Mouse (Mus musculus): ENCODE measurements at regions not wholly inside any gene's neighbourhood (a gene's known extent, or its start where the extent isn't known, plus 50 kb on each side); places are given as distances from the start of the nearest gene placed in this dataset.

- ATAC-seq (replicated peaks; ENCODE audit: low FRiP score, low TSS enrichment, low read depth), result no peak
- no peak overlapping the region for H3K4me3 ChIP-seq (ENCODE audit: low read depth, low read length)
- no peak overlapping the region for H3K9ac ChIP-seq (ENCODE audit: low read length)
- H3K4me2 ChIP-seq (ENCODE audit: low read length), result no peak overlapping the region
- 59% methylated on average over 6 of the region's 6 CpGs for WGBS
- no peak for DNase-seq (ENCODE audit: low spot score)
- no peaks in the 10 kb centered on the region for H3K9me3 ChIP-seq (ENCODE audit: control insufficient read depth, low read length)
- no peaks in the 10 kb centered on the region for H3K36me3 ChIP-seq (ENCODE audit: control insufficient read depth, insufficient read depth, low read length)
- no peaks in the 10 kb centered on the region for H3K4me1 ChIP-seq (replicated peaks; ENCODE audit: control insufficient read depth, insufficient read depth, low read length)
- no peak overlapping the region for H3K27ac ChIP-seq (ENCODE audit: low read depth)
- H3K27me3 ChIP-seq (replicated peaks; ENCODE audit: control insufficient read depth, insufficient read depth, low read length), result no peaks in the 10 kb centered on the region
Measured at GRCm38 (mm10) chr4:98206245-98206970, 176.7 kb downstream of the Tm2d1 start.

GRCm38 (mm10) chr4:98203129-98203528 lies 180.0 kb downstream of the Tm2d1 start:
- Histone ChIP-seq H3K9ac (ENCODE audit: low read length) (no peak overlapping the region), H3K4me1 (replicated peaks; ENCODE audit: control insufficient read depth, insufficient read depth, low read length) (no peaks in the 10 kb centered on the region), H3K9me3 (ENCODE audit: control insufficient read depth, low read length) (no peaks in the 10 kb centered on the region), H3K4me3 (ENCODE audit: low read depth, low read length) (no peak overlapping the region), H3K4me2 (ENCODE audit: low read length) (no peak overlapping the region), H3K36me3 (ENCODE audit: control insufficient read depth, insufficient read depth, low read length) (no peaks in the 10 kb centered on the region), H3K27ac (ENCODE audit: low read depth) (no peak overlapping the region), H3K27me3 (replicated peaks; ENCODE audit: control insufficient read depth, insufficient read depth, low read length) (no peaks in the 10 kb centered on the region)
- ATAC-seq (replicated peaks; ENCODE audit: low FRiP score, low TSS enrichment, low read depth) (no peak), DNase-seq (ENCODE audit: low spot score) (no peak)
- WGBS, result 75% methylated on average over 3 of the region's 3 CpGs

GRCm38 (mm10) chr4:98202232-98202631 lies 180.9 kb downstream of the Tm2d1 start:
- no peak overlapping the region for H3K27ac ChIP-seq (ENCODE audit: low read depth)
- H3K27me3 ChIP-seq (replicated peaks; ENCODE audit: control insufficient read depth, insufficient read depth, low read length), result no peaks in the 10 kb centered on the region
- H3K36me3 ChIP-seq (ENCODE audit: control insufficient read depth, insufficient read depth, low read length), result no peaks in the 10 kb centered on the region
- no peak overlapping the region for H3K4me3 ChIP-seq (ENCODE audit: low read depth, low read length)
- ATAC-seq (replicated peaks; ENCODE audit: low FRiP score, low TSS enrichment, low read depth) (no peak), DNase-seq (ENCODE audit: low spot score) (no peak)
- no peaks in the 10 kb centered on the region for H3K9me3 ChIP-seq (ENCODE audit: control insufficient read depth, low read length)
- WGBS, result 74% methylated on average over 2 of the region's 2 CpGs
- H3K4me1 ChIP-seq (replicated peaks; ENCODE audit: control insufficient read depth, insufficient read depth, low read length), result no peaks in the 10 kb centered on the region
- H3K9ac ChIP-seq (ENCODE audit: low read length), result no peak overlapping the region
- H3K4me2 ChIP-seq (ENCODE audit: low read length), result no peak overlapping the region

- H3K27me3 ChIP-seq (replicated peaks; ENCODE audit: control insufficient read depth, insufficient read depth, low read length), result no peaks in the 10 kb centered on the region
- H3K9me3 ChIP-seq (ENCODE audit: control insufficient read depth, low read length), result no peaks in the 10 kb centered on the region
- H3K9ac ChIP-seq (ENCODE audit: low read length), result no peak overlapping the region
- H3K4me1 ChIP-seq (replicated peaks; ENCODE audit: control insufficient read depth, insufficient read depth, low read length), result no peaks in the 10 kb centered on the region
- 65% methylated on average over 3 of the region's 3 CpGs for WGBS
- no peak for ATAC-seq (replicated peaks; ENCODE audit: low FRiP score, low TSS enrichment, low read depth)
- no peaks in the 10 kb centered on the region for H3K36me3 ChIP-seq (ENCODE audit: control insufficient read depth, insufficient read depth, low read length)
- no peak overlapping the region for H3K4me3 ChIP-seq (ENCODE audit: low read depth, low read length)
- DNase-seq (ENCODE audit: low spot score), result no peak
- no peak overlapping the region for H3K4me2 ChIP-seq (ENCODE audit: low read length)
- no peak overlapping the region for H3K27ac ChIP-seq (ENCODE audit: low read depth)
Measured at GRCm38 (mm10) chr4:98201102-98201501, 182.0 kb downstream of the Tm2d1 start.

GRCm38 (mm10) chr4:98200701-98201100 lies 182.4 kb downstream of the Tm2d1 start:
- Histone ChIP-seq H3K9me3 (ENCODE audit: control insufficient read depth, low read length) (no peaks in the 10 kb centered on the region), H3K4me1 (replicated peaks; ENCODE audit: control insufficient read depth, insufficient read depth, low read length) (no peaks in the 10 kb centered on the region), H3K4me2 (ENCODE audit: low read length) (no peak overlapping the region), H3K4me3 (ENCODE audit: low read depth, low read length) (no peak overlapping the region), H3K9ac (ENCODE audit: low read length) (no peak overlapping the region), H3K27me3 (replicated peaks; ENCODE audit: control insufficient read depth, insufficient read depth, low read length) (no peaks in the 10 kb centered on the region), H3K36me3 (ENCODE audit: control insufficient read depth, insufficient read depth, low read length) (no peaks in the 10 kb centered on the region), H3K27ac (ENCODE audit: low read depth) (no peak overlapping the region)
- ATAC-seq (replicated peaks; ENCODE audit: low FRiP score, low TSS enrichment, low read depth), result no peak
- WGBS, result 64% methylated on average over 1 of the region's 1 CpGs
- no peak for DNase-seq (ENCODE audit: low spot score)

- DNase-seq (ENCODE audit: low spot score) (no peak), ATAC-seq (replicated peaks; ENCODE audit: low FRiP score, low TSS enrichment, low read depth) (no peak)
- Histone ChIP-seq H3K9ac (ENCODE audit: low read length) (no peak overlapping the region), H3K36me3 (ENCODE audit: control insufficient read depth, insufficient read depth, low read length) (no peaks in the 10 kb centered on the region), H3K27me3 (replicated peaks; ENCODE audit: control insufficient read depth, insufficient read depth, low read length) (no peaks in the 10 kb centered on the region), H3K27ac (ENCODE audit: low read depth) (no peak overlapping the region), H3K4me3 (ENCODE audit: low read depth, low read length) (no peak overlapping the region), H3K4me1 (replicated peaks; ENCODE audit: control insufficient read depth, insufficient read depth, low read length) (no peaks in the 10 kb centered on the region), H3K9me3 (ENCODE audit: control insufficient read depth, low read length) (no peaks in the 10 kb centered on the region), H3K4me2 (ENCODE audit: low read length) (no peak overlapping the region)
- WGBS, result 67% methylated on average over 3 of the region's 3 CpGs
Measured at GRCm38 (mm10) chr4:98190318-98190717, 192.8 kb downstream of the Tm2d1 start.

- WGBS, result 54% methylated on average over 1 of the region's 1 CpGs
- Histone ChIP-seq H3K27me3 (replicated peaks; ENCODE audit: control insufficient read depth, insufficient read depth, low read length) (no peaks in the 10 kb centered on the region), H3K4me1 (replicated peaks; ENCODE audit: control insufficient read depth, insufficient read depth, low read length) (no peaks in the 10 kb centered on the region), H3K36me3 (ENCODE audit: control insufficient read depth, insufficient read depth, low read length) (no peaks in the 10 kb centered on the region), H3K4me2 (ENCODE audit: low read length) (no peak overlapping the region), H3K9ac (ENCODE audit: low read length) (no peak overlapping the region), H3K27ac (ENCODE audit: low read depth) (no peak overlapping the region), H3K4me3 (ENCODE audit: low read depth, low read length) (no peak overlapping the region), H3K9me3 (ENCODE audit: control insufficient read depth, low read length) (no peaks in the 10 kb centered on the region)
- DNase-seq (ENCODE audit: low spot score) (no peak), ATAC-seq (replicated peaks; ENCODE audit: low FRiP score, low TSS enrichment, low read depth) (no peak)
Measured at GRCm38 (mm10) chr4:98189894-98190293, 193.2 kb downstream of the Tm2d1 start.

GRCm38 (mm10) chr4:98188944-98189343 lies 194.2 kb downstream of the Tm2d1 start:
- H3K9me3 ChIP-seq (ENCODE audit: control insufficient read depth, low read length), result no peaks in the 10 kb centered on the region
- DNase-seq (ENCODE audit: low spot score) (no peak), ATAC-seq (replicated peaks; ENCODE audit: low FRiP score, low TSS enrichment, low read depth) (no peak)
- H3K4me1 ChIP-seq (replicated peaks; ENCODE audit: control insufficient read depth, insufficient read depth, low read length), result no peaks in the 10 kb centered on the region
- no peak overlapping the region for H3K27ac ChIP-seq (ENCODE audit: low read depth)
- H3K27me3 ChIP-seq (replicated peaks; ENCODE audit: control insufficient read depth, insufficient read depth, low read length), result no peaks in the 10 kb centered on the region
- no peak overlapping the region for H3K4me2 ChIP-seq (ENCODE audit: low read length)
- WGBS, result 86% methylated on average over 7 of the region's 7 CpGs
- no peaks in the 10 kb centered on the region for H3K36me3 ChIP-seq (ENCODE audit: control insufficient read depth, insufficient read depth, low read length)
- H3K4me3 ChIP-seq (ENCODE audit: low read depth, low read length), result no peak overlapping the region
- no peak overlapping the region for H3K9ac ChIP-seq (ENCODE audit: low read length)

- 94% methylated on average over 2 of the region's 2 CpGs for WGBS
- H3K9ac ChIP-seq (ENCODE audit: low read length), result no peak overlapping the region
- no peaks in the 10 kb centered on the region for H3K4me1 ChIP-seq (replicated peaks; ENCODE audit: control insufficient read depth, insufficient read depth, low read length)
- no peak for ATAC-seq (replicated peaks; ENCODE audit: low FRiP score, low TSS enrichment, low read depth)
- H3K27me3 ChIP-seq (replicated peaks; ENCODE audit: control insufficient read depth, insufficient read depth, low read length), result no peaks in the 10 kb centered on the region
- DNase-seq (ENCODE audit: low spot score), result no peak
- no peaks in the 10 kb centered on the region for H3K9me3 ChIP-seq (ENCODE audit: control insufficient read depth, low read length)
- H3K36me3 ChIP-seq (ENCODE audit: control insufficient read depth, insufficient read depth, low read length), result no peaks in the 10 kb centered on the region
- H3K4me3 ChIP-seq (ENCODE audit: low read depth, low read length), result no peak overlapping the region
- H3K27ac ChIP-seq (ENCODE audit: low read depth), result no peak overlapping the region
- no peak overlapping the region for H3K4me2 ChIP-seq (ENCODE audit: low read length)
Measured at GRCm38 (mm10) chr4:98187038-98187437, 196.1 kb downstream of the Tm2d1 start.
